Mouse (Mus musculus) lung, postnatal 0 days (tissue): ENCODE data around the gene Tfec.

Experiments
- CTCF ChIP-seq: IDR thresholded peaks from 2 replicates; pipeline ENCODE4 v1.5.1; 2016; ENCODE audit warnings: antibody characterized with exemption, mild to moderate bottlenecking
- EP300 ChIP-seq: IDR thresholded peaks from 2 replicates; pipeline ENCODE4 v1.6.1; 2016; ENCODE audit warnings: antibody characterized with exemption, mild to moderate bottlenecking, control low read depth

GRCm38 (mm10) chr6:16855879-16856545 lies 42.2 kb downstream of the Tfec start:
- TF ChIP-seq CTCF: no peak
- no peak for TF ChIP-seq EP300
